Mouse (Mus musculus) heart, postnatal 0 days (tissue): ENCODE measurements around the gene Nt5c2. TPM values are rescaled to one million over a fixed set of nuclear protein-coding genes. Genes with fewer than 3 reads are reported as not detected.

ENCODE experiments used
- ATAC-seq: fragments of 200-750 bp; cut with Nextera tagmentation; 2 replicates; pipeline ENCODE4 v1.8.0; 2017; ENCODE audit warnings: low read depth, moderate number of reproducible peaks, moderate library complexity; ENCODE audit not compliant: insufficient read depth
- DNase-seq: peaks from one replicate; pipeline ENCODE4 v3.0.0-alpha.2; 2016; ENCODE audit warnings: low spot score
- H3K27ac ChIP-seq: fragments of 300-500 bp; sonication (generic); 2 replicates; pipeline ENCODE4 v1.5.1; 2014; ENCODE audit warnings: low read depth, mild to moderate bottlenecking
- H3K27me3 ChIP-seq: fragments of 300-500 bp; sonication (generic); 2 replicates; pipeline ENCODE4 v1.6.1; 2014; ENCODE audit warnings: low read length, mixed read lengths; ENCODE audit not compliant: control insufficient read depth, insufficient read depth
- H3K36me3 ChIP-seq: fragments of 300-500 bp; sonication (generic); replicated peaks from 2 replicates; pipeline ENCODE4 v1.6.1; 2014; ENCODE audit warnings: low read length, mixed read lengths; ENCODE audit not compliant: control insufficient read depth, insufficient read depth
- H3K4me1 ChIP-seq: fragments of 300-500 bp; sonication (generic); 2 replicates; pipeline ENCODE4 v1.6.1; 2014; ENCODE audit warnings: antibody characterized with exemption; ENCODE audit not compliant: control insufficient read depth, insufficient read depth
- H3K4me2 ChIP-seq: fragments of 300-500 bp; sonication (generic); 2 replicates; pipeline ENCODE4 v1.6.1; 2014; ENCODE audit warnings: low read depth, mild to moderate bottlenecking, low read length, moderate library complexity
- H3K4me3 ChIP-seq: fragments of 300-500 bp; sonication (generic); 2 replicates; pipeline ENCODE4 v1.5.1; 2014; ENCODE audit warnings: low read depth, low read length
- H3K9ac ChIP-seq: fragments of 300-500 bp; sonication (generic); replicated peaks from 2 replicates; pipeline ENCODE4 v1.6.1; 2014; ENCODE audit warnings: low read depth, low read length, mixed read lengths
- H3K9me3 ChIP-seq: fragments of 300-500 bp; sonication (generic); replicated peaks from 2 replicates; pipeline ENCODE4 v1.6.1; 2016; ENCODE audit warnings: low read length; ENCODE audit not compliant: control insufficient read depth
- CTCF ChIP-seq: IDR thresholded peaks from 2 replicates; pipeline ENCODE4 v1.5.1; 2016; ENCODE audit warnings: antibody characterized with exemption, control low read depth, low read depth
- EP300 ChIP-seq: IDR thresholded peaks from 2 replicates; pipeline ENCODE4 v1.6.1; 2016; ENCODE audit warnings: antibody characterized with exemption, low read depth
- WGBS: fragments of 180-500 bp; shearing (Covaris S2); extraction: QIAGEN DNeasy Blood & Tissue Kit; methylation state at CpG from one replicate; pipeline ENCODE4 v1.1.7; 2014; 5-methylcytosine and 5-hydroxymethylcytosine counted together
- polyA plus RNA-seq: library from polyadenylated mRNA; unstranded; fragments of >200 nt; fragmentation: Nextera tagmentation; extraction: Ambion mirVana; gene quantifications from 2 replicates; pipeline ENCODE4 v1.2.1, GENCODE M21; 2015
- total RNA-seq: library from RNA; depleted of rRNA; stranded (reverse); fragments of >200 nt; gene quantifications from 2 replicates; pipeline ENCODE4 v1.2.3, GENCODE M21; 2014; ENCODE audit warnings: low replicate concordance; rRNA removed

Nt5c2 gene
- total and polyA plus RNA-seq, 2 experiments from 2014 or later = 33.9 to 111 TPM

DNA sequence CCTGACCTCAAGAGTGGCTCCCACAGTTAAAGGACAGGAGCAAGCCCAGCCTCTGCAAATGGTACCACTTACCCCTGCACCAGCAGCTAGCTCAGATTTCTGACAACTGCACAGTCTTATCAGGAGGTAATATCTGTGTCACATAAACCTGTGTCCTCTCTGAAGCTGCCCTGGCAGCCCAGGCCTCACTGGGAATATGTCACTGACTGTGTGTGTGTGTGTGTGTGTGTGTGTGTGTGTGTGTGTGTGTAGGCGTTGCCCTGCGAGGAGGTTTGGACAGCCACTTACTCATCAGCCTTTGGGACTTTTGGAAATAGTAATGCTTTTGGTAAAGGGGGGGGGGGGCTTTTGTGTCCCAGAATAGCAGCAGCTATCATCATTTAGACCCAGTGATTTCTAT is 171.9 kb downstream of the Nt5c2 start:
- Histone ChIP-seq H3K9me3 (no peaks in the 10 kb centered on the region), H3K4me2 (no peak overlapping the region), H3K4me1 (peaks cover 3% of the 10 kb centered on the region; the same call in 1 of the 2 replicates), H3K9ac (no peak overlapping the region), H3K27me3 (no peaks in the 10 kb centered on the region), H3K4me3 (no peak overlapping the region), H3K36me3 (no peaks in the 10 kb centered on the region), H3K27ac (no peak overlapping the region)
- TF ChIP-seq EP300 (no peak), CTCF (no peak)
- DNase-seq = no peak
- ATAC-seq = peak; percentile 17; the same call in 1 of the 2 replicates
- 47% methylated on average over 2 of the region's 2 CpGs for WGBS

DNA sequence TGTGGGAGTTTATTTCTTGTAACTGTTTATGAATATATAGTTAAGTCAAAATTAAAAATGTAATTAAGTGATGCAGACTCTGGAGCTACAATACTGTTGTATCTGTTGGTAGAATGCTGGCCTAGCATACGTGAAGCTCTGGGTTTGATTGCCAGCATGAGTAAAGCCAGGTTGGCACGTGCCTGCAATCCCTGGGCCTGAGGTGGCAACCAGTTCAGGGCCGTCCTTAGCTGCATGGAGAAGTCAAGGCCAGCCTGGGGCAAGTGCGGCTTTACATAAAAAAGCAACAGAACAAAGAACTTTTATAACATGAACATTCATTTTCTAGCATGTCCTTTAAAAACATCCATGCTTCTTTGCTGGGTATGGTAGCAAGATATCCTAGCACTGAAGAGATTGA is 173.9 kb downstream of the Nt5c2 start:
- H3K4me3 ChIP-seq = no peak overlapping the region
- no peaks in the 10 kb centered on the region for H3K27me3 ChIP-seq
- WGBS = 91% methylated on average over 4 of the region's 4 CpGs
- ATAC-seq = no peak
- no peak overlapping the region for H3K27ac ChIP-seq
- TF ChIP-seq EP300 = no peak
- TF ChIP-seq CTCF = no peak
- DNase-seq = no peak
- H3K9me3 ChIP-seq = no peaks in the 10 kb centered on the region
- H3K4me2 ChIP-seq = no peak overlapping the region
- H3K36me3 ChIP-seq = no peaks in the 10 kb centered on the region
- H3K9ac ChIP-seq = no peak overlapping the region
- H3K4me1 ChIP-seq = no peaks in the 10 kb centered on the region

GRCm38 (mm10) chr19:46837290-46838079 is 177.5 kb downstream of the Nt5c2 start:
- H3K9me3 ChIP-seq = no peaks in the 10 kb centered on the region
- no peaks in the 10 kb centered on the region for H3K27me3 ChIP-seq
- TF ChIP-seq EP300 = no peak
- no peak for TF ChIP-seq CTCF
- H3K4me2 ChIP-seq = no peak overlapping the region
- WGBS = 77% methylated on average over 11 of the region's 11 CpGs
- no peak for ATAC-seq
- H3K27ac ChIP-seq = no peak overlapping the region
- no peaks in the 10 kb centered on the region for H3K4me1 ChIP-seq
- H3K9ac ChIP-seq = no peak overlapping the region
- H3K36me3 ChIP-seq = no peaks in the 10 kb centered on the region
- H3K4me3 ChIP-seq = no peak overlapping the region
- no peak for DNase-seq

GRCm38 (mm10) chr19:46836085-46836484 is 178.9 kb downstream of the Nt5c2 start:
- Histone ChIP-seq H3K9me3 (no peaks in the 10 kb centered on the region), H3K27me3 (no peaks in the 10 kb centered on the region), H3K4me3 (no peak overlapping the region), H3K27ac (no peak overlapping the region), H3K4me2 (no peak overlapping the region), H3K9ac (no peak overlapping the region), H3K36me3 (no peaks in the 10 kb centered on the region), H3K4me1 (no peaks in the 10 kb centered on the region)
- no peak for ATAC-seq
- no peak for DNase-seq
- WGBS = 85% methylated on average over 3 of the region's 3 CpGs
- TF ChIP-seq EP300 (no peak), CTCF (no peak)

GRCm38 (mm10) chr19:46835339-46835738 is 179.6 kb downstream of the Nt5c2 start:
- H3K9me3 ChIP-seq = no peaks in the 10 kb centered on the region
- H3K4me3 ChIP-seq = no peak overlapping the region
- no peaks in the 10 kb centered on the region for H3K36me3 ChIP-seq
- TF ChIP-seq EP300 (no peak), CTCF (no peak)
- H3K9ac ChIP-seq = no peak overlapping the region
- no peak overlapping the region for H3K27ac ChIP-seq
- H3K27me3 ChIP-seq = no peaks in the 10 kb centered on the region
- DNase-seq (no peak), ATAC-seq (no peak)
- H3K4me2 ChIP-seq = no peak overlapping the region
- 60% methylated on average over 4 of the region's 4 CpGs for WGBS
- no peaks in the 10 kb centered on the region for H3K4me1 ChIP-seq

- no peaks in the 10 kb centered on the region for H3K4me1 ChIP-seq
- H3K27me3 ChIP-seq = no peaks in the 10 kb centered on the region
- no peak overlapping the region for H3K4me2 ChIP-seq
- H3K4me3 ChIP-seq = no peak overlapping the region
- no peak overlapping the region for H3K27ac ChIP-seq
- no peaks in the 10 kb centered on the region for H3K36me3 ChIP-seq
- no peak for DNase-seq
- 75% methylated on average over 5 of the region's 5 CpGs for WGBS
- no peak for TF ChIP-seq CTCF
- no peak for TF ChIP-seq EP300
- ATAC-seq = no peak
- H3K9me3 ChIP-seq = no peaks in the 10 kb centered on the region
- no peak overlapping the region for H3K9ac ChIP-seq
Measured at GRCm38 (mm10) chr19:46834301-46834700, 180.7 kb downstream of the Nt5c2 start.

Other genes with a start within 250 kb of the Nt5c2 start
- gene Ina, start 455 bp downstream of the Nt5c2 start, total RNA-seq = not detected in 2 replicates
- not detected in 2 replicates for gene Ina, start 455 bp downstream of the Nt5c2 start, polyA plus RNA-seq
- gene Pcgf6, start 35.8 kb upstream of the Nt5c2 start, total RNA-seq = 3.3 and 4.3 TPM in 2 replicates
- 4.1 and 4.2 TPM in 2 replicates for gene Pcgf6, start 35.8 kb upstream of the Nt5c2 start, polyA plus RNA-seq
- 5.1 and 7.0 TPM in 2 replicates for gene Taf5, start 52.6 kb upstream of the Nt5c2 start, total RNA-seq
- gene Taf5, start 52.6 kb upstream of the Nt5c2 start, polyA plus RNA-seq = 1.2 and 1.5 TPM in 2 replicates
- gene Usmg5, start 75.5 kb upstream of the Nt5c2 start, total RNA-seq = 1,537 and 1,673 TPM in 2 replicates
- gene Usmg5, start 75.5 kb upstream of the Nt5c2 start, polyA plus RNA-seq = 5,899 and 6,150 TPM in 2 replicates
- 7.7 and 8.8 TPM in 2 replicates for gene Pdcd11, start 75.6 kb upstream of the Nt5c2 start, total RNA-seq
- gene Pdcd11, start 75.6 kb upstream of the Nt5c2 start, polyA plus RNA-seq = 3.2 and 4.0 TPM in 2 replicates
- 2.4 and 6.8 TPM in 2 replicates for gene Calhm2, start 123.1 kb upstream of the Nt5c2 start, total RNA-seq
- 3.1 and 3.5 TPM in 2 replicates for gene Calhm2, start 123.1 kb upstream of the Nt5c2 start, polyA plus RNA-seq
- not detected in 2 replicates for gene Calhm1, start 129.1 kb upstream of the Nt5c2 start, total RNA-seq
- not detected in 2 replicates for gene Calhm1, start 129.1 kb upstream of the Nt5c2 start, polyA plus RNA-seq
- gene Calhm3, start 142.6 kb upstream of the Nt5c2 start, total RNA-seq = not detected in 2 replicates
- not detected in 2 replicates for gene Calhm3, start 142.6 kb upstream of the Nt5c2 start, polyA plus RNA-seq
- gene Neurl1a, start 163.7 kb upstream of the Nt5c2 start, total RNA-seq = 0.77 and 1.8 TPM in 2 replicates
- 0.27 and 0.54 TPM in 2 replicates for gene Neurl1a, start 163.7 kb upstream of the Nt5c2 start, polyA plus RNA-seq